Mouse (Mus musculus) heart, postnatal 25 days (tissue): ENCODE data around the gene Gm39566. TPM values are rescaled to one million over a fixed set of nuclear protein-coding genes. Genes with fewer than 3 reads are reported as not detected.

ENCODE experiments used
- DNase-seq: peaks from one replicate; pipeline ENCODE4 v3.0.0; 2022; ENCODE audit warnings: low spot score
- intact Hi-C: fragments of 180-260 bp; cut with DNase I; formaldehyde crosslinking; loops from one replicate; pipeline ENCODE4 v1.15.1; 2025
- total RNA-seq, 2 experiments: library from RNA; stranded (reverse); gene quantifications; 2 replicates each; pipeline ENCODE4 v1.2.3; 2021

The Gm39566 gene
- total RNA-seq, 2 experiments from 2014 or later: not detected

DNA sequence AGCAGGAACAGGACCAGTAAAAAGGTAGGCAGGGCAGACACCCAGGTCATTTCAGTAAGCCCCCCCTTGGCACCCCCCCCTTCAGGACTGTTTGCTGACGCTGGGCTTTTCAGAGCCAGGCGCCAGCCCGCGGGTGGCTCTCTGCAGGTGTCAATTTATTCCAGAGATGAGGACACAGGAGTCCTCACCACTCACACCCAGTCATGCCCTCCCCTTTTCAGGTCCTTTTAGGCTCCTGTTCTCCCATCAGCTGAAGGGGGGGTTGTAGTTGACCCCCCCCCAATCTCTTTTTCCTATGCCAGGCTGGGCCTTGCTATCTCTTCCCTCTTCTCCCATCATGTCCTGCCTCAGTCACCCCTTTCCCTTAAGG, 20.9 kb upstream of the Gm39566 start:
- intact Hi-C loops: loop anchor here (2.0 kb wide), 1 partner anchor 37 kb away; no protein-coding TSS in a partner anchor
- DNase-seq: no peak

DNA sequence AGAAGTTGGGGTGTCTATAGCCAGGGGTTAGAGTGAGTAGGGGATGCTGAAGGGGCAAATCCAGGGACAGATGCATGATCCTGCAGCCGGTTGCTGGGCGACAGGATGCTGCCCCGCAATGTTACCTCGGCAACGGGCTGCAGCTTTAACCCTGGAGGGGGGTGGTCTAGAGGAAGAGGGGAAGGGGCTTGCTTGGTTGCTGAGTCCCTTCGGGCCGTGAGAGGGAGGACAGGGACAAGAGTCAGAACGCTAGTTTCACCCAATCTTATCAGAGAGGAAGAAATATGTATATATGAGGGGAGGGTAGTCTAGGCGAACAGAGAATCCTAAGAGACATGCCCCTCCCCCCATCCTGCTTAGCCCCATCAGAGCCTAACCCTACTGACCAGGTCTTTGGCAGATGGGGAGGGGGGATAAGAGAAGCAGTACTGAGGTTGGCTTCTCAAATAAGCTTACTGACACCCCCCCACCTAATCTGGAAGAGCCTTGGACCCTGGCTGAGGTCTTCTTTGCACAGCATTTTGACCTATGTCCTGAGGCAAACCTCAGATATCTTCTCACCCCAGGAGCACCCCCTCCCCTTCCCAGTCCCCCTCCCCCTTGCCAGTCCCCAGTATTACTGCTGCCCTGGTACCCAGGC, 20.3 kb upstream of the Gm39566 start:
- no peak for DNase-seq
- intact Hi-C loops: no loop called here

DNA sequence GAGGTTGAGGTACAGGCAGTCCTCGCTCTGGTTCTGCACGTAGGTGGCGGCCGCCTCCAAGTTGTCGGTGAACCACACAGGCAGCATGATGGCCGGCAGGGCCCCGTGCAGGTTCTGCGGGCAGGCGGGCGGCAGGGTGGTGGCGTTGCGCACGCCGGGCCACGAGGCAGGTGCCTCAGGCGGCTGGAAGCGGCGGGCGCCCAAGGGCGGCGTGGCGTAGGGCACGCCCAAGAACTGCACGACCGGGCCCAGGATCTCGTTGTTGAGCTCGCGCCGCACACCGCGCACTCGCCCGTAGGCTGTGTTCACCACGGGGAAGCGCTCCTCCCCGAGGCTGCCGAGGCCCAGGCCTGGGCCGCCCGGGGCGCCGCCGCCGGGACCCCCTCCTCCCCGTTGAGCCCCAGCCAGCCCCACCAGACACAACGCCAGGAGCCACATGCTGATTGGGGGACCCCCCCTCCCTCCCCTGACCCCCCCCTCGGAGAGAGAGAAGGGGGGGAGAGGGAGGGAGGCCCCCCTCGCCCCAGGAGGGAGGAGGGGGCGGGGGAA, 19.0 kb upstream of the Gm39566 start:
- DNase-seq: no peak
- intact Hi-C loops: no loop called here

DNA sequence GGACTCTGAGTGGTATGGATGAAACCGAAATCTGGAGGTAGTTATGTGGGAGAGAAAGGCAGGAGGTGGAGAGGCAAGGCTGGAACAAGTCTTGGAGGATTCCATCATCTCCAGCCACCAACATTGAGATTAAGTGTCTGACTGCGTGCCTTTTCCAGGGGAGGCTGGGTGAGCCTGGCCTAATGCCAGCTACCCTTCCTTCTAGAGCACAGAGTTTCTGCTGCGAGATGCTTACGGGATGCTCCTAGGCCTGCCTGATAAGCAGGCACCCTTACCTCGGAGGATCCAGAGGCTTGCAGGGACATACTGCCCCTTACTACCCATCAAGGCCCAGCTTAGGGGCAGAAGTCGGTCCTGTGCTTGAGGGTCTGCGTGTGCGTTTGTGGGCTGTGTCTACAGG, 18.5 kb upstream of the Gm39566 start:
- intact Hi-C loops: no loop called here
- no peak for DNase-seq

DNA sequence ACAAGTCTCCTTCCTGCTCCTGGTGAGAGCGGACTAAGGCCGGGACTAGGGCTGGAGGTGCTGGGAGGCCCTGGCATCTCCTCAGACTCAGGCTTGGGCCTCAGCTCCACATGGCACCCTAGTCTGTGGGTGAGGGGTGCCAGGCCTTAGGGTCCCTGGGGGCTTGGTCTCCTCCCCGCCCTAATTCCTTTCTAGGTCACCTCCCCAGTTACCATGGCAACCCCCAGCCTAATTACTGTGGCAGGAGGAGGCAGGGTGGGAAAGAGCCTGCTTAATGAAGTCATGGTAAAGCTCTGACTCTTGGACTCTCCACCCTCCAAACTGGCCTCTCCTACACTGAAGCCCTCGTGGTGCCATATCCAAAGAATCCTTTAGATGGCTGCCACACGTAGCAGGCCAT, 13.7 kb upstream of the Gm39566 start:
- intact Hi-C loops: no loop called here

DNA sequence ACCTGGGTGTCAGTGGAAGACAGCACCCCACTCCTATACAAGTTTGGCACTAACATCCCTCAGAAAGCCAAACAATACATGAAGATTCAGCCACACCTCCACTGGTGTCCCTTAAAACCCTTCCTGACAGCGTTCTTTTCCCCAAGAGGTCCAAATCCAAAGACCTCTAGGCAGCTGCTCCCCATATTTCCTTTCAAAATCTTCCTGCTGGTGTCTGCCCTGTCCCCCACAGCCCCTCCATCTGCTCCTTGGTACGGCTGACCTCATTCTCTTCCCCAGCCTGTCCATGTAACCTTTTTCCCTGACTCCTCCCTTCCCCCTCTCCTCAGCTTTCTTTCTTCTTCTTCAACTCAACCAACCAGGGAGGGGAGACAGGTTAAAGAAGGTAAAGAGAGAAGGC, 8.4 kb upstream of the Gm39566 start:
- DNase-seq: no peak
- intact Hi-C loops: no loop called here

More for the DNA sequence above, 13.7 kb upstream of the Gm39566 start:
- no peak for DNase-seq

DNA sequence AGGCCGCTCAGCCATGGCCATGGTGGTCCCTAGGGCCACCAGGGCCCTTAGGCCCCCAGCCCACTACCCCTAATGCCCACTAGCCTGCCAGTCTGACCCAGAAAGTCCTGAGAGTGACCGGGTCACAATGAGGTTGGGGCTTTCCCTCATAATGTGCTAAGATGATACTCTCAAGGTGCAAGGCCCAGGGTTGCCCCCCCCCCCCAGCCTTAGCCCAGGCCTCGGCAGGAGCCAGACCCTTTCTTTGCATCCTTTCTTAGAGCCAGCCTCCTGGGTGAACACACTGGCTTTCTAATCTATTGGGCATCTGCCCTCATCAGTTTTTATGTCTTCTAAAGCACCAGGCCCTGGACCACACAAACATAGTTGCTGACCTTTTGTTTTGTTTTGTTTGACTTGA, 7.0 kb upstream of the Gm39566 start, which contains the start of gene Spem1:
TSS of gene Spem1 (minus strand) at position 101 of the 400 bp plus-strand sequence.
- DNase-seq: no peak
- intact Hi-C loops: no loop called here

DNA sequence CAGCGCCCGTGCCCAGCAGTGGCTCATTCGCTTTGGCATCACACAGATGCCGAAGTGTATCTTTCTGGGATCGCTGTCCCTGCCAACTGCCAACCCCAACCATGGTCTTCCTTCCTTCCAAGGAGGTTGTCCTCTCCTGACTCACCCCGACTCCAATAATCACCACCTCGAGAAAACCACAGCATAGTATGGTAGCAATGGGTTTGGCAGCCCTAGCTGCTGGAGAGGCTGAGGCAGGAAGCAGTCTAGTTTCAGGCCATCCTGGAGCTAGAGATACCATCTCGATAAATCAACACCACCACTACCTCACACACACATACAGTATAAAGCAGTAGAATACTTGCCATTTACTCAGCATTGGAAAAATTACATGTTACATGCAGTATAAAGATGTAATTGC, 3.8 kb upstream of the Gm39566 start:
- intact Hi-C loops: no loop called here
- DNase-seq: no peak

DNA sequence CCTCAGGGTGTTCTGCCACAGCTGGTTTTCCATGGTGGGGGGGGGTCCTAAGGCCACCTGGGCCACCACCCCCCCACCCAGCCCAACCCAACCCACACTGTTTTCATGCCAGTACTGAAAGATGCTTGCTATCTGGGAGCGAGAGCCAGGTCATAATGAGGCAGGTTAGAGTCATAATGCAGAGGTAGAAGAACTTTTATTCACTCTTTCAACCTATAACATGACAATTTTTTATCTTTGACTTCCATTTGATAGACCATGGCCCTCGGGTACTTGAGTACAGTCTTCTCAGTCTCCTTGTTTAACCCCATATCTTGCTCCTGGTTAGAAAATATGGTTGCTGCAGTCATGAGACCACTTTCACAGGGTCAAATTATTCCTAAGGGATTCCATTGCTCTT, 3.3 kb upstream of the Gm39566 start, which contains the start of gene Spem2:
TSS of gene Spem2 (minus strand) at position 101 of the 400 bp plus-strand sequence.
- DNase-seq: no peak
- intact Hi-C loops: no loop called here

DNA sequence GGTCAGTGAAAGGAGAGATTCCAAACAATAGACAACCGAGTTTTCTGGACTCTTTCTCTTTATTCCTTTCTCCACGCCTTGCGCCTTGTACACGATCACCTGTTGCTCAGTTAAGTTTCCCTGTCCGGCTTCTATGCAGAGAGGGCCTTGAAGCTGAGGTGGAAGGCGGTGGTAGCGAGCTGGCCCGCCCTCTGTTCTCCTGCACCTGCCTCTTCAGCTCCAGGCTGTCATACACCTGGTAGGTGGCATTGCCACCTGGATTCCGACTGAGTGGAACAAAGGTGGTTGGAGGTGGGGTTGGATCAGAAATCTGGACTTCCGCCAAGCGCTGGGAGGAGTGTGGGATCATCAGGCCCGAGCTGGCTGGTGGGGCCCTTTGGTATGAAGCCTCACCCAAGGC, 1.4 kb upstream of the Gm39566 start:
- intact Hi-C loops: no loop called here
- no peak for DNase-seq

DNA sequence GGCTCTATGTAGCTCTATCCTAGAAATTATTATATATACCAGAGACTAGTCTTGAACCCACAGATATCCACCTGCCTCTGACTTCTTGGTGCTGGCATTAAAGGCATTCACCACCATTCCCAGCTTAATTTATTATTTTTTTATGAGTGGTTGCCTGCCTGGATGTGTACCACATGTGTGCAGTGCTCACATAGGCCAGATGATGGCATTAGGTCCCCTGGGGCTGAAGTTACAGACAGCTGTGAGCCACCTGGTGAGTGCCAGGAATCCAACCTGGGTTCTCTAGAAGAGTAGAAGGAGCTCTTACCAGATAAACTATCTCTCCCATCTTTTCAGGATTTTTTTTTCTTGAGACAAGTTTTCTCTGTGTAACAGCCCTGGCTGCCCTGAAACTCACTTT, 4.8 kb downstream of the Gm39566 start:
- DNase-seq: no peak
- intact Hi-C loops: loop anchor here (2.0 kb wide), 1 partner anchor 17 kb away; no protein-coding TSS in a partner anchor

DNA sequence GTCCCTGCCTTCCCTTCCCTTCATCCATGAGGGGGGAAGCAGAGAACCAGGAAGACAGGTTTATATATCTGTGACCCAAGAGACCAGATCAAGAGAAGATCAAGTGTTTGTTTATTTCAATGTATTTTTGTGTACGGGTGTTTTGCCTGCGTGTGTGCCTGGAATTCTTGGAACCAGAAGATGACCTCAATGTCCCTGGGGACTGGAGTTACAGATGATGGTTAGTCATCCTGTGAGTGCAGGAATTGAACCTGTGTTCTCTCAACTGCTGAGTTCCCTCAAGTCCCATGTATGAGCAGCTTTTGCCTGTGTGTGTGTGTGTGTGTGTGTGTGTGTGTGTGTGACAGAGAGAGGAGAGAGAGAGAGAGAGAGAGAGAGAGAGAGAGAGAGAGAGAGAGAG, 7.5 kb downstream of the Gm39566 start:
- intact Hi-C loops: no loop called here
- DNase-seq: no peak

DNA sequence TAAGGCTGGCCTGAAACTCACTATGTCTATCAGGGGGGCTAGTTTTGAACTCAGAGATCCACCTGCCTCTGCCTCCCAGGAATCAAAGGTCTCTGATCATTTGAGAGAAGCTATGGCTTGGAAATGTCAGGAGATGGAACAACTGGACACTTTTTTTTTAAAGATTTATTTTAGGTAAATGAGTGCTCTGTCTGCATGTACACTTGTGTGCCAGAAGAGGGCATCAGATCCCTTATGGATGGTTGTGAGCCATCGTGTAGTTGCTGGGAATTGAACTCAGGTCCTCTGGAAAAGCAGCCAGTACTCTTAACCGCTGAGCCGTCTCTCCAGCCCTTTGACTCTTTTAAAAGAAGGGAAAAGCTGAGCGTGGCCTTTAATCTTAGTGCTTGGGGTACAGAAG, 8.7 kb downstream of the Gm39566 start:
- intact Hi-C loops: no loop called here
- no peak for DNase-seq

DNA sequence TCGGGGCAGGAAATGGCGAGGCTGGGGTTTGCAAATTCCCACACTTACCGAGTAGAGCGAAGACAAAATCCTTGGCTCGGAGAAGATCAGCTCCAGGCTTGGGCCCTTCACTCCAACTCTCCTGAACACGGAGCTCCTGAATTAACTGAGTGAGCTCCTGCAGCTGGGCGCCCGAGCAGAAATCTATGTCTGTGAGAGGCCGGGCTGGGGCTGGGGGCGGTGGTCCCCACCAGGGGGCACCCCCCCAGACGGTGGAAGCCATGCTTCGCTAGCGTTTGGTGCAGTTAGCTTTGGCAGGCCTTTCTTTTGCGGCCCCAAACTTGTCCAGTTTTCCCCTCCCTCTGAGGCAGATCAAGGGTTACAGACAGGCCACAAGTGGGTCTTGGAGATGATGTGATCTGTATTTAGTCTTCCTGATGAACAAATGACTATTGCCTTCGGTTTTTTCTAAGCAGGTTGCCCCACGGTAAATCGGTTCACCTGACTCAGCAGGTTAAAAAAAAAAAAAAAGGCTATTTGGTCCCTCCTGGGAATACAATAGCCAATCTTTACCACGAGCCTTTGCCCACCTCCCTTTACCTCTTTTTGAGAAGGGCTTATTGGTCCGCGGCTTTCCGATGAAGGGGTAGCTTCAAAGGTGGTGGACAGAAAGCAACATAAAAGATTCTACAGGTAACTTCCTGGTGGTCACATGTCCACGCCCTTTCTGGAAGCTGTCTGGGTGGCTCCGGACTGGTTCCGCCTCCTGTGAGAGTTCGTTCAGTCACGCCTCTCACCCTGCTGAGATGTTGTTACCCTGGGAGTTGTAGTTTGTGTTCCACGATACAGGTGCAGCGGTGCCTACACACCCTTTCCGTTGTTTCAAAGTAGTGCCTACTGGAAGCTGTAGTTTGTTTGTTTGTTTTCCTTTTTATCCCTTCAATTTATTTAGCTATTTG, 9.9 kb downstream of the Gm39566 start, which contains the start of gene Tmem102:
TSS of gene Tmem102 (minus strand) at position 653 of the 938 bp plus-strand sequence.
- no peak for DNase-seq
- intact Hi-C loops: no loop called here

DNA sequence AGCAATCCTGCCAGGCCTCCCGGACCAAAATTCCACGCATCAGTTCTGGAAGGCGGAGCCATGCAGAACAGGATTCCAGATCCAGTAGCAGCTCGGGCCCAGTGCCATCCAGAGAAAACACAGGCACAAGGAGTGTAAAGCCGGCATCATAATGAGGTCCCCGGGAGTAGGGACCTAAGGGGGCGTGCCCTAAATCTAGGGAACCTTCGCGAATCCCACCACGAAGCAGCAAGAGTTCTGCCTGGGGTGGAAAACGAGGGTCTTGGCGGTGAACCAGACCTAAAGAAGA, 10.5 kb downstream of the Gm39566 start:
- peak; percentile 38 for DNase-seq
- intact Hi-C loops: no loop called here

DNA sequence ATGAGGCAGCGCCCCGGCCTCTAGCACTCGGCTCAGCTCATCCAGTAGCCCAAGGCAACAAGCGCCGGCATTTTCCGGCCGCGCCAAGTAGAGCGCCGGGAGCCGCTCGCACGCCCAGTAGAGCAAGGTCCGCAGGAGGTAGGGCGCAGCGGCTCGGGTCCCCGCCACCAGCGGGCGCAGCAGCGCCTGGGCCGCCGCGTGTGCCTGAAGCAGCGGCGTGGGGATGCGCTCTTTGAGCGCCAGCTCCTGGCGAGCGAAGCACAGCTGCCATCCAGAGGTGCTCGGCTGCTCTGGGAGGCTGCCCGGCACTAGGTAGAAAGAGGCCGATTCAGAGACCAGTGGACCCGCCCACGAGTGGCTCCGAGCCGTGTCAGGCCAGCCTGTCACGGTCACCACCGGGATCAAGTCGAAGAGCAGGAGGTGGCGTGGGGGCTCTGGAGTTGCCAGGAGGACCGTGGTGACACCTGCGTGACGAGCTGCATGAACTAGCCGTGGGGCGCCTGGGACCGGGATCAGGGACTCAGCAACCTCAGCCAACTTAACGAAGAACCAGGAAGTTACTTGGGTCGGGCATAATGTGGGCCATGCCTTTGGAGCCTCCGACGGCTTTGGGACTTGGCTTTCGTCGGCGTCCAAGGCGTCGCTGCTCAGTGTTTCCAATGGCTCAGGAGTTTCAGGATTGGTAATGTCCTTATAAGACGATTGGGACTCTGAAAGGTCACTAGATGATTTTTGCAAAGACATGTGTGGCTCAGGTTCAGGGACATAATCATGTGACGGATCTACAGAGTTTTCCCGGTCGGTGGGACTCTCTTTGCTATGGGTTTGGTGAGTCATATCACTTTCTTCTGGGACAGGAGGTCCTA, 11.1 kb downstream of the Gm39566 start:
- DNase-seq: peak; percentile 68
- intact Hi-C loops: loop anchor here (2.0 kb wide), 2 partner anchors 37 to 73 kb away; no protein-coding TSS in a partner anchor

DNA sequence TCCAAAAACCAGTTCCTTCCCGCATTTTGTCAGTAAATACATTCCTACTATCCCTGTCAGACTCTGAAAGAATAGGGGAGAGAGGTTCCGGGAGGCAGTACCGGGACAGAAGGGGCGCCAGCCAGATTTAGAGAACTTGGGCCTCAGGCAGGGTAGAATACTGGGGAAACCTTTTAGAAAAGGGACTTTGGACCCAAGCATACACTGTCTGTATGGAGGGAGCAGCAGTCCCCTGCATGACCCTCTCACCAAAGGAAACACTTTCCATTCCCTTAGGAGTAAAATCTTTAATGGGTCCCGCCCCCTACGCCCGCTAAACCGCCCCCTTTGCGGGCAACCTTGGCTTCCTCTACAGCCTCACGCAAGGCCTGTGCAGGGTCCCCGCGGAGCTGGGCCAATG, 11.8 kb downstream of the Gm39566 start:
- no peak for DNase-seq
- intact Hi-C loops: loop anchor here (2.0 kb wide), 2 partner anchors 37 to 73 kb away; no protein-coding TSS in a partner anchor

DNA sequence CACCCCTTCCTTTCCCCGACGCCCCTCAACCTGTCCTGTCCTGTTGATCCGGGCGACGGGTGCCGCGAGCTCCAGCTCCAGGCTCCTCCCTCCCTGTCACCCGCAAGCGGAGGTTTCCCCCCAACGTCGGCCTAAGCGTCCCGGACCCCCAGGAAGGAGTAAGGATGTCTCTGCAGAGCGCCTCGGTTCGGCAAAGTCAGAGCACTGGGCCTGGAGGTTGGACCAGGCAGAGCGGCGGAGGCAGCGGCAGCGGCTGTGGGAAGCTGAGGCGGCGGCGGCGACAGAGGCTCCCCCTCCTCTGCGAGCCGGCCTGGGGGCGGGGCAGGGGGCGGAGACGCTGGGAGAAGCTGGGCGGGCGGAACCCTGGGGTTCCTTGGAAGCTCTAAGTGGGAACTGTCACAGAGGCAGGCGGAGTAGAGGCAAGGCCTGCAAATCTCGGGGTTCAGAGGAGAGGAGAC, 12.4 kb downstream of the Gm39566 start:
- DNase-seq: peak; percentile 85
- intact Hi-C loops: loop anchor here (2.0 kb wide), 2 partner anchors 36 to 74 kb away; no protein-coding TSS in a partner anchor

DNA sequence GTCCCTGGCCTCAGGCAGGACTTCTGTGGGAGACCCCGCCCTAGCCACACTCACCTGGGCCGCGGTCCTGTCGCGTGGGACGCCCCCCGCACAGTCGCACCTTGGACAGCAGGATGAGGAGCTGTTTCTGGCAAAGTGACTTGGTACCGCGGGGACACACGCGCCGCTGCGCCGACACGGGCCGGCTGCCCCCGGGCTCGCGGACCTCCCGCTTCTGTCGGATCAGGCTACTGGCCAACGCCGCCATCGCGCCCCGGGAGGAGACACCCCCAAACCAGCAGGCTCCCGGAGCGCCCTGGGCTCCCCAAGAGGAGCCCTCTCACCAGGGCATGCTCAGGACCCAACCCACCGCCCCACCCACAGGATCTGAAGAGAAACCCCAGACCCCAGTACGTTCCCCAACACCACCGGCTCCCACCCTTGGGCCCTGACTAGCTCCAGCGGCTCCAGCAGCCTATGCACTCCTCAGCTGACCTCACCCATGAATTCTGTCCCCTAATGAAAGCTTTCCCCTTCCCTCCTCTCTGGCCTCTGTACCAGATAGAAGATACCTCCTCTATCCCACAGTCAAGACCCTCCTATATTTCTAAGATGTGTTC, 13.6 kb downstream of the Gm39566 start, which contains the start of gene Fgf11:
TSS of gene Fgf11 (minus strand) at position 479 of the 599 bp plus-strand sequence.
- DNase-seq: no peak
- intact Hi-C loops: no loop called here
